Mouse (Mus musculus): ENCODE data around the gene Cc2d1a. TPM values are rescaled to one million over a fixed set of nuclear protein-coding genes. Genes with fewer than 3 reads are reported as not detected.

Gene Cc2d1a
- polyA plus RNA-seq, 1 experiment from 2014 or later = 23.1 TPM

GRCm38 (mm10) chr8:84101476-84102270 is 46.1 kb downstream of the Cc2d1a start:
- H3K27me3 ChIP-seq = no peaks in the 10 kb centered on the region
- H3K9me3 ChIP-seq = no peaks in the 10 kb centered on the region
- peaks cover 19% of the 10 kb centered on the region for H3K4me1 ChIP-seq
- no peak for ATAC-seq (ENCODE audit: borderline replicate concordance, extremely low read depth, low FRiP score, low TSS enrichment)
- H3K9ac ChIP-seq = no peak overlapping the region
- 89% methylated on average over 25 of the region's 25 CpGs for WGBS
- no peak overlapping the region for H3K4me2 ChIP-seq
- H3K36me3 ChIP-seq = peaks cover 47% of the 10 kb centered on the region
- H3K4me3 ChIP-seq = no peak overlapping the region
- H3K27ac ChIP-seq = no peak overlapping the region

- Histone ChIP-seq H3K9me3 (no peaks in the 10 kb centered on the region), H3K27ac (no peak overlapping the region), H3K27me3 (no peaks in the 10 kb centered on the region), H3K36me3 (peaks cover 77% of the 10 kb centered on the region), H3K4me3 (no peak overlapping the region), H3K4me1 (peaks cover 6% of the 10 kb centered on the region), H3K9ac (no peak overlapping the region), H3K4me2 (no peak overlapping the region)
- WGBS = 91% methylated on average over 7 of the region's 7 CpGs
- ATAC-seq (ENCODE audit: borderline replicate concordance, extremely low read depth, low FRiP score, low TSS enrichment) = no peak
Measured at GRCm38 (mm10) chr8:84098376-84098775, 49.4 kb downstream of the Cc2d1a start.

DNA sequence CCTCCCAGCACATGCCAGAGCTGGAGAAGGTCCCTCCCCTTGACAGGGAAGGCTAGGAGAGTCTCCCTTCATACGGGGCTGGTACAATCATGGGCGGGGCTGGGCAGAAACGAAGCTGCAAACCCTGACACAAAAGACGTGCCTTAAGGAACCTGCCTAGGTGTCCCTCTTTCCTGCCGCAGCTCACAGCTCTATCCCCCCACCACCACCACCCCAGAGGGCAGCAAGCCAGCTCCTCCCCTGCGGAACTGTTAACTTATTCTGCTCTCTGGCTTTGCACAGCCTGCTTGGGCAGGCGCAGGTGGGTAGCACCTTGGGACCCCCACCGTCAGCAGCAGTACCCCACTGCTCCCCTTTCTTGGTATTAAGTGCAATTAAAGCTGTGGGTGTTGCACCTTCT is 51.7 kb downstream of the Cc2d1a start:
- H3K27ac ChIP-seq = no peak overlapping the region
- no peak for ATAC-seq (ENCODE audit: borderline replicate concordance, extremely low read depth, low FRiP score, low TSS enrichment)
- no peaks in the 10 kb centered on the region for H3K9me3 ChIP-seq
- WGBS = 66% methylated on average over 8 of the region's 8 CpGs
- H3K9ac ChIP-seq = no peak overlapping the region
- H3K27me3 ChIP-seq = no peaks in the 10 kb centered on the region
- no peaks in the 10 kb centered on the region for H3K4me1 ChIP-seq
- no peak overlapping the region for H3K4me2 ChIP-seq
- H3K4me3 ChIP-seq = no peak overlapping the region
- peaks cover 79% of the 10 kb centered on the region for H3K36me3 ChIP-seq

DNA sequence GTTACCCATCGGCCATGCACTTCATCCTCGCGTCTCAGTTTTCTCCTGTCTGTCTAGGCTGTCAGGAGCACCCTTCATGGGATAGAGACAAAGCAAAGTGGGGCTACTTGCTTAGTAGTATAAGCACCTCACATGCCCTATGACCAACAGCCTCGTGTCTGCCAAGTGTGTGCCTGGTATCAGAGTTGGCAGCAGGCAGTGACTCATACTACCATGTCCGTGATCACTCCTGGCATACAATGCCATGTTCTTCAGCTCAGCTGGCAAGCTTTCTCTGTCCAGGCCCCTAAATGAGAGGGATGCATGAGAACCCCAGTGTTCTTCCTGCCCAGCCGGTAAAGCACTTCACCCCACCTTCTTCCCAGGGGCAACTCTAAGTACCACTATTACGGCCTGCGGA is 57.2 kb downstream of the Cc2d1a start:
- Histone ChIP-seq H3K4me1 (no peaks in the 10 kb centered on the region), H3K9me3 (no peaks in the 10 kb centered on the region), H3K36me3 (peaks cover 74% of the 10 kb centered on the region), H3K9ac (no peak overlapping the region), H3K27ac (no peak overlapping the region), H3K27me3 (no peaks in the 10 kb centered on the region), H3K4me2 (no peak overlapping the region), H3K4me3 (no peak overlapping the region)
- WGBS = 87% methylated on average over 8 of the region's 8 CpGs
- ATAC-seq (ENCODE audit: borderline replicate concordance, extremely low read depth, low FRiP score, low TSS enrichment) = no peak

DNA sequence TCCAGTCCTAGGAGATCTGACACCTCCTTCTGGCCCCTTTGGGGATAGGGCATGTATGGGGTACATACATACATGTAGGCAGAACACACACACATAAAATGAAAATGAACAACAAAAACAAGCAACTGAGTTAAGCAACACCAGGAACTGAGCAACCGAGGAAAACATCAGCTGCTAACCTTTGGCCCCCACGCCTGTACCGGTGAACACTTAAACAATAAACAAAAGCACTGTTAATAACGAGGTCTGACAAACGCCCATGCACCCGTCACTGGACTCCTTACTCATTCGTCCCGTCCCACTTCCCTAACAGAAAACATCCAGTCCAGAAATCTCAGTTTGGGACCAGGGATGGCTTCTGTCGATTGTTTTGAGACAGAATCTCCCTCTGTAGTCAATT is 58.5 kb downstream of the Cc2d1a start:
- Histone ChIP-seq H3K4me3 (no peak overlapping the region), H3K9ac (no peak overlapping the region), H3K27ac (no peak overlapping the region), H3K36me3 (peaks cover 72% of the 10 kb centered on the region), H3K27me3 (no peaks in the 10 kb centered on the region), H3K4me2 (no peak overlapping the region), H3K9me3 (no peaks in the 10 kb centered on the region), H3K4me1 (no peaks in the 10 kb centered on the region)
- WGBS = 70% methylated on average over 9 of the region's 9 CpGs
- no peak for ATAC-seq (ENCODE audit: borderline replicate concordance, extremely low read depth, low FRiP score, low TSS enrichment)

GRCm38 (mm10) chr8:84087821-84088220 is 59.9 kb downstream of the Cc2d1a start:
- Histone ChIP-seq H3K36me3 (peaks cover 73% of the 10 kb centered on the region), H3K4me1 (no peaks in the 10 kb centered on the region), H3K9ac (no peak overlapping the region), H3K4me2 (no peak overlapping the region), H3K4me3 (no peak overlapping the region), H3K27me3 (no peaks in the 10 kb centered on the region), H3K27ac (no peak overlapping the region), H3K9me3 (no peaks in the 10 kb centered on the region)
- WGBS = 94% methylated on average over 14 of the region's 14 CpGs
- ATAC-seq (ENCODE audit: borderline replicate concordance, extremely low read depth, low FRiP score, low TSS enrichment) = no peak

- whole genome bisulfite sequencing = 82% methylated on average over 7 of the region's 7 CpGs
- Histone ChIP-seq H3K27ac (no peak overlapping the region), H3K4me1 (no peaks in the 10 kb centered on the region), H3K9me3 (no peaks in the 10 kb centered on the region), H3K4me3 (no peak overlapping the region), H3K9ac (no peak overlapping the region), H3K36me3 (peaks cover 73% of the 10 kb centered on the region), H3K27me3 (no peaks in the 10 kb centered on the region), H3K4me2 (no peak overlapping the region)
- no peak for ATAC-seq (ENCODE audit: borderline replicate concordance, extremely low read depth, low FRiP score, low TSS enrichment)
Measured at GRCm38 (mm10) chr8:84087156-84087555, 60.6 kb downstream of the Cc2d1a start.

GRCm38 (mm10) chr8:84084341-84085115 is 63.2 kb downstream of the Cc2d1a start:
- 61% methylated on average over 42 of the region's 42 CpGs for WGBS
- ATAC-seq (ENCODE audit: borderline replicate concordance, extremely low read depth, low FRiP score, low TSS enrichment) = no peak
- H3K4me2 ChIP-seq = no peak overlapping the region

DNA sequence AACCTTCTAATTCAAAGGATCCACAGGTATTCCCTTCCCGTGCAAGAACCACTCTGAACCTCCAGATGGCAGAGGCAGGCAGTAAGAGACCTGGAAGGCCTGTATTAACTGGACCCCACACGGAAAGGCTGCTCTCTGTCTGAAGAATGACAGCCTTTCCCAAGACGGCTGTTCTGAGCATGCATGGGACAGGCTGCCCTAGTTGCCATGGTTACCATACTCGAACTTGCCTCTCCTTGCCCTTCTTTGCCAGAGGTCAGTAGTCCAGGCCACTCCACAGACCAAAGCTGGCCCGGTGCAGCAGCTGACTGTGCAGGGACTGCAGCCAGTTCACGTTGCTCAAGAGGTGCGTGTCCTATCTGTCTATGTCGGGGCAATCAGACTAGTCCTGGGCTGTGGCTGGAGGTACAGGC is 63.9 kb downstream of the Cc2d1a start:
- no peak for ATAC-seq (ENCODE audit: borderline replicate concordance, extremely low read depth, low FRiP score, low TSS enrichment)
- H3K4me3 ChIP-seq = no peak overlapping the region
- H3K4me1 ChIP-seq = peaks cover 6% of the 10 kb centered on the region; the same call in 1 of the 2 replicates
- H3K9me3 ChIP-seq = no peaks in the 10 kb centered on the region
- H3K4me2 ChIP-seq = no peak overlapping the region
- peaks cover 72% of the 10 kb centered on the region for H3K36me3 ChIP-seq
- WGBS = 27% methylated on average over 8 of the region's 8 CpGs
- H3K27me3 ChIP-seq = no peaks in the 10 kb centered on the region
- no peak overlapping the region for H3K27ac ChIP-seq
- no peak overlapping the region for H3K9ac ChIP-seq

More at GRCm38 (mm10) chr8:84084341-84085115, 63.2 kb downstream of the Cc2d1a start:
- Histone ChIP-seq H3K4me1 (peaks cover under 1% of the 10 kb centered on the region; the same call in 1 of the 2 replicates), H3K9ac (no peak overlapping the region), H3K4me3 (no peak overlapping the region), H3K27ac (no peak overlapping the region), H3K27me3 (no peaks in the 10 kb centered on the region), H3K9me3 (no peaks in the 10 kb centered on the region), H3K36me3 (peaks cover 74% of the 10 kb centered on the region)

MicroRNAs within 50 kb of the gene (microRNA counts, 519-probe panel; counts per million panel counts)
- 2,615 counts per million, percentile 61 among the panel's probes with 10 or more counts for microRNA mmu-miR-181c
- 2,163 counts per million, percentile 24 among the panel's probes with 10 or more counts for microRNA mmu-miR-709

Small RNA genes lying within 50 kb of the gene (microRNA-seq; reads per million reads assigned to microRNA genes)
- not detected for gene Gm25110
- 5,670 reads per million, percentile 91 among the genes with 10 or more reads in this experiment for gene Mir181c
- 4,115 reads per million, percentile 88 among the genes with 10 or more reads in this experiment for gene Mir181d
- gene Mir709 = not detected

Other genes with a start within 250 kb of the Cc2d1a start
- 18.6 and 19.7 TPM in 2 replicates for gene Adgrl1, start 247.8 kb downstream of the Cc2d1a start, polyA plus RNA-seq (2015; fragmentation: Nextera tagmentation; extraction: Ambion mirVana)
- gene Gm10644, start 192.7 kb downstream of the Cc2d1a start, polyA plus RNA-seq (2015; fragmentation: Nextera tagmentation; extraction: Ambion mirVana) = 0.74 and 0.86 TPM in 2 replicates
- gene Asf1b, start 192.4 kb downstream of the Cc2d1a start, polyA plus RNA-seq (2015; fragmentation: Nextera tagmentation; extraction: Ambion mirVana) = 82.2 and 83.5 TPM in 2 replicates
- 156 TPM in 2 replicates for gene Prkaca, start 174.9 kb downstream of the Cc2d1a start, polyA plus RNA-seq (2015; fragmentation: Nextera tagmentation; extraction: Ambion mirVana)
- gene Samd1, start 150.3 kb downstream of the Cc2d1a start, polyA plus RNA-seq (2015; fragmentation: Nextera tagmentation; extraction: Ambion mirVana) = 11.3 and 12.1 TPM in 2 replicates
- gene 1700067K01Rik, start 146.4 kb downstream of the Cc2d1a start, polyA plus RNA-seq (2015; fragmentation: Nextera tagmentation; extraction: Ambion mirVana) = 0.93 and 0.98 TPM in 2 replicates
- gene 2210011C24Rik, start 135.8 kb downstream of the Cc2d1a start, polyA plus RNA-seq (2015; fragmentation: Nextera tagmentation; extraction: Ambion mirVana) = 2.2 and 2.6 TPM in 2 replicates
- 6.0 and 6.7 TPM in 2 replicates for gene Palm3, start 126.5 kb downstream of the Cc2d1a start, polyA plus RNA-seq (2015; fragmentation: Nextera tagmentation; extraction: Ambion mirVana)
- gene Il27ra, start 105.3 kb downstream of the Cc2d1a start, polyA plus RNA-seq (2015; fragmentation: Nextera tagmentation; extraction: Ambion mirVana) = 1.4 and 2.2 TPM in 2 replicates
- gene Rln3, start 102.9 kb downstream of the Cc2d1a start, polyA plus RNA-seq (2015; fragmentation: Nextera tagmentation; extraction: Ambion mirVana) = not detected in 2 replicates
- 1.3 TPM in 2 replicates for gene Gm10643, start 82.8 kb downstream of the Cc2d1a start, polyA plus RNA-seq (2015; fragmentation: Nextera tagmentation; extraction: Ambion mirVana)
- gene Rfx1, start 81.1 kb downstream of the Cc2d1a start, polyA plus RNA-seq (2015; fragmentation: Nextera tagmentation; extraction: Ambion mirVana) = 9.0 and 10.6 TPM in 2 replicates
- 9.3 and 9.5 TPM in 2 replicates for gene Dcaf15, start 43.2 kb downstream of the Cc2d1a start, polyA plus RNA-seq (2015; fragmentation: Nextera tagmentation; extraction: Ambion mirVana)
- gene Podnl1, start 21.9 kb downstream of the Cc2d1a start, polyA plus RNA-seq (2015; fragmentation: Nextera tagmentation; extraction: Ambion mirVana) = 0.16 and 0.36 TPM in 2 replicates
- gene 4930432K21Rik, start 89 bp upstream of the Cc2d1a start, polyA plus RNA-seq (2015; fragmentation: Nextera tagmentation; extraction: Ambion mirVana) = 1.7 TPM in 2 replicates
- gene Nanos3, start 37.3 kb upstream of the Cc2d1a start, polyA plus RNA-seq (2015; fragmentation: Nextera tagmentation; extraction: Ambion mirVana) = 2.7 and 3.2 TPM in 2 replicates
- gene Zswim4, start 89.1 kb upstream of the Cc2d1a start, polyA plus RNA-seq (2015; fragmentation: Nextera tagmentation; extraction: Ambion mirVana) = 13.6 and 14.2 TPM in 2 replicates
- 320 and 350 TPM in 2 replicates for gene D8Ertd738e, start 101.8 kb upstream of the Cc2d1a start, polyA plus RNA-seq (2015; fragmentation: Nextera tagmentation; extraction: Ambion mirVana)
- gene Mri1, start 109.4 kb upstream of the Cc2d1a start, polyA plus RNA-seq (2015; fragmentation: Nextera tagmentation; extraction: Ambion mirVana) = 67.2 and 72.4 TPM in 2 replicates
- gene Ccdc130, start 122.4 kb upstream of the Cc2d1a start, polyA plus RNA-seq (2015; fragmentation: Nextera tagmentation; extraction: Ambion mirVana) = 20.5 and 22.8 TPM in 2 replicates
- 2.1 and 2.4 TPM in 2 replicates for gene Cacna1a, start 240.5 kb upstream of the Cc2d1a start, polyA plus RNA-seq (2015; fragmentation: Nextera tagmentation; extraction: Ambion mirVana)

All from lung, embryonic 15.5 days (tissue).